Mouse (Mus musculus) embryo, embryonic 11.5 days (tissue): ENCODE data around the gene Sft2d1.

Source experiments
- DNase-seq: peaks from one replicate; pipeline ENCODE4 v3.0.0-alpha.2; 2012; ENCODE audit warnings: low read depth, low spot score

The Sft2d1 gene

GRCm38 (mm10) chr17:8310838-8311614, at the start of gene Sft2d1:
Gene Sft2d1 (plus strand): TSS chr17:8311102.
- DNase-seq: peak; percentile 91

GRCm38 (mm10) chr17:8264638-8265037, 46.3 kb upstream of the Sft2d1 start:
- DNase-seq: peak; percentile 38

GRCm38 (mm10) chr17:8272054-8272749, 38.7 kb upstream of the Sft2d1 start:
- no peak for DNase-seq

GRCm38 (mm10) chr17:8272951-8273350, 38.0 kb upstream of the Sft2d1 start:
- DNase-seq: no peak

GRCm38 (mm10) chr17:8276071-8276470, 34.8 kb upstream of the Sft2d1 start:
- no peak for DNase-seq

- DNase-seq: no peak
Measured at GRCm38 (mm10) chr17:8276680-8277079, 34.2 kb upstream of the Sft2d1 start.

- no peak for DNase-seq
Measured at GRCm38 (mm10) chr17:8277266-8277665, 33.6 kb upstream of the Sft2d1 start.

- no peak for DNase-seq
Measured at GRCm38 (mm10) chr17:8278356-8278755, 32.5 kb upstream of the Sft2d1 start.

- DNase-seq: peak; percentile 30
Measured at GRCm38 (mm10) chr17:8282821-8283525, 27.9 kb upstream of the Sft2d1 start, which contains the start of gene Mpc1. Gene Mpc1 (plus strand): TSS chr17:8282904.

GRCm38 (mm10) chr17:8283526-8284253, 27.2 kb upstream of the Sft2d1 start:
- peak; percentile 90 for DNase-seq

GRCm38 (mm10) chr17:8284254-8284661, 26.6 kb upstream of the Sft2d1 start:
- DNase-seq: no peak

GRCm38 (mm10) chr17:8285056-8285455, 25.8 kb upstream of the Sft2d1 start:
- DNase-seq: no peak

GRCm38 (mm10) chr17:8286987-8287386, 23.9 kb upstream of the Sft2d1 start:
- no peak for DNase-seq

GRCm38 (mm10) chr17:8289993-8290679, 20.8 kb upstream of the Sft2d1 start:
- DNase-seq: no peak

- no peak for DNase-seq
Measured at GRCm38 (mm10) chr17:8290736-8291135, 20.2 kb upstream of the Sft2d1 start.

- no peak for DNase-seq
Measured at GRCm38 (mm10) chr17:8295825-8296224, 15.1 kb upstream of the Sft2d1 start.

GRCm38 (mm10) chr17:8296313-8296844, 14.5 kb upstream of the Sft2d1 start:
- no peak for DNase-seq

- no peak for DNase-seq
Measured at GRCm38 (mm10) chr17:8297746-8298145, 13.2 kb upstream of the Sft2d1 start.

- no peak for DNase-seq
Measured at GRCm38 (mm10) chr17:8298281-8298680, 12.6 kb upstream of the Sft2d1 start.

- no peak for DNase-seq
Measured at GRCm38 (mm10) chr17:8299524-8299923, 11.4 kb upstream of the Sft2d1 start.

- no peak for DNase-seq
Measured at GRCm38 (mm10) chr17:8301515-8301914, 9.4 kb upstream of the Sft2d1 start.
